Mouse (Mus musculus) olfactory bulb, adult 2 months (tissue): ENCODE data around the gene Iqck. TPM values are rescaled to one million over a fixed set of nuclear protein-coding genes. Genes with fewer than 3 reads are reported as not detected.
A peak's percentile ranks its signal among the peaks of the same experiment; 100 is the strongest.

Experiments
- H3K27ac ChIP-seq: fragments of 200-500 bp; 2 replicates; pipeline ENCODE4 v1.5.1; 2012; ENCODE audit warnings: low read depth, low read length; ENCODE audit not compliant: insufficient read depth
- H3K4me1 ChIP-seq: fragments of 200-500 bp; 2 replicates; pipeline ENCODE4 v1.6.1; 2012; ENCODE audit warnings: low read length; ENCODE audit not compliant: control insufficient read depth, insufficient read depth
- H3K4me3 ChIP-seq: fragments of 200-500 bp; 2 replicates; pipeline ENCODE4 v1.5.1; 2012; ENCODE audit warnings: mild to moderate bottlenecking, low read depth, low read length, moderate library complexity; ENCODE audit not compliant: insufficient read depth
- CTCF ChIP-seq: fragments of 200-500 bp; IDR thresholded peaks from 2 replicates; pipeline ENCODE4 v1.5.1; 2012; ENCODE audit warnings: low read depth, mild to moderate bottlenecking, low read length, moderate library complexity; ENCODE audit not compliant: insufficient read depth
- POLR2A ChIP-seq: fragments of 200-500 bp; IDR thresholded peaks from 2 replicates; pipeline ENCODE4 v1.6.1; 2012; ENCODE audit warnings: mild to moderate bottlenecking, low read depth, low read length, moderate library complexity; ENCODE audit not compliant: insufficient read depth
- WGBS: fragments of 180-500 bp; shearing (Covaris S2); methylation state at CpG from one replicate; pipeline ENCODE4 v1.1.7; 2018; 5-methylcytosine and 5-hydroxymethylcytosine counted together
- polyA plus RNA-seq: library from polyadenylated mRNA; stranded (reverse); fragments of >200 nt; gene quantifications from 2 replicates; pipeline ENCODE4 v1.2.4, GENCODE M21; 2012; ENCODE audit warnings: low replicate concordance; ENCODE audit not compliant: missing spikeins, insufficient read depth, insufficient read length

Iqck gene
- polyA plus RNA-seq, 1 experiment: not detected

GRCm38 (mm10) chr7:118821356-118821755, 34.2 kb upstream of the Iqck start:
- WGBS: 64% methylated on average over 7 of the region's 7 CpGs
- H3K4me3 ChIP-seq: no peak overlapping the region
- TF ChIP-seq CTCF (no peak), POLR2A (no peak)
- H3K27ac ChIP-seq: no peak overlapping the region
- peaks cover 13% of the 10 kb centered on the region for H3K4me1 ChIP-seq

- WGBS: 92% methylated on average over 12 of the region's 12 CpGs
- H3K4me1 ChIP-seq: peaks cover 17% of the 10 kb centered on the region
- TF ChIP-seq CTCF: no peak
- TF ChIP-seq POLR2A: no peak
- no peak overlapping the region for H3K27ac ChIP-seq
- H3K4me3 ChIP-seq: no peak overlapping the region
Measured at GRCm38 (mm10) chr7:118821887-118822556, 33.5 kb upstream of the Iqck start.

GRCm38 (mm10) chr7:118824451-118824850, 31.1 kb upstream of the Iqck start:
- peak overlapping the region; percentile 48; the same call in 1 of the 2 replicates for H3K27ac ChIP-seq
- WGBS: 56% methylated on average over 7 of the region's 7 CpGs

GRCm38 (mm10) chr7:118827975-118828416, 27.6 kb upstream of the Iqck start:
- TF ChIP-seq POLR2A (no peak), CTCF (no peak)
- Histone ChIP-seq H3K27ac (peak overlapping the region; percentile 53), H3K4me1 (peaks cover 39% of the 10 kb centered on the region), H3K4me3 (no peak overlapping the region)
- WGBS: 31% methylated on average over 5 of the region's 5 CpGs

More at GRCm38 (mm10) chr7:118824451-118824850, 31.1 kb upstream of the Iqck start:
- TF ChIP-seq CTCF (no peak), POLR2A (no peak)
- Histone ChIP-seq H3K4me3 (no peak overlapping the region), H3K4me1 (peaks cover 29% of the 10 kb centered on the region)

GRCm38 (mm10) chr7:118837901-118838300, 17.7 kb upstream of the Iqck start:
- 89% methylated on average over 5 of the region's 5 CpGs for WGBS
- Histone ChIP-seq H3K27ac (no peak overlapping the region), H3K4me1 (no peaks in the 10 kb centered on the region), H3K4me3 (no peak overlapping the region)
- TF ChIP-seq POLR2A (no peak), CTCF (no peak)

GRCm38 (mm10) chr7:118841030-118841745, 14.4 kb upstream of the Iqck start:
- Histone ChIP-seq H3K4me1 (no peaks in the 10 kb centered on the region), H3K27ac (no peak overlapping the region), H3K4me3 (no peak overlapping the region)
- 41% methylated on average over 8 of the region's 8 CpGs for WGBS
- TF ChIP-seq POLR2A (no peak), CTCF (no peak)

- H3K27ac ChIP-seq: no peak overlapping the region
- WGBS: 3% methylated on average over 1 of the region's 1 CpGs
- TF ChIP-seq POLR2A (no peak), CTCF (no peak)
- H3K4me3 ChIP-seq: no peak overlapping the region
- no peaks in the 10 kb centered on the region for H3K4me1 ChIP-seq
Measured at GRCm38 (mm10) chr7:118841796-118842195, 13.8 kb upstream of the Iqck start.

- TF ChIP-seq POLR2A (no peak), CTCF (no peak)
- WGBS: 75% methylated on average over 4 of the region's 4 CpGs
- no peak overlapping the region for H3K27ac ChIP-seq
- no peak overlapping the region for H3K4me3 ChIP-seq
- no peaks in the 10 kb centered on the region for H3K4me1 ChIP-seq
Measured at GRCm38 (mm10) chr7:118842938-118843337, 12.6 kb upstream of the Iqck start.

GRCm38 (mm10) chr7:118845141-118845540, 10.4 kb upstream of the Iqck start:
- Histone ChIP-seq H3K27ac (no peak overlapping the region), H3K4me1 (peaks cover 7% of the 10 kb centered on the region), H3K4me3 (no peak overlapping the region)
- WGBS: 72% methylated on average over 5 of the region's 5 CpGs
- TF ChIP-seq CTCF: no peak
- TF ChIP-seq POLR2A: no peak
